In genomic region chr6:58842186-58842585, GRCm38 (mm10) we compare ENCODE assay signal across 33 mouse cellular contexts. TPM values are rescaled to one million over a fixed set of nuclear protein-coding genes. Genes with fewer than 3 reads are reported as not detected.
DNase-seq lines count a peak whose midpoint lies in the region; ATAC-seq lines count a peak whose summit lies in the region.
"Had no signal": no experiment of that assay in that cellular context is flagged by ENCODE, and none has a peak within 500 bp of the region (broad histone marks: within the 10 kb centered on the region; RNA-seq: fewer than 3 reads in every experiment).

No protein-coding gene starts in this region.

- whole genome bisulfite sequencing in forebrain, embryonic 10.5 days, result 58% methylated on average over 2 of the region's 2 CpGs
- WGBS in forebrain, embryonic 16.5 days, result 63% methylated on average over 2 of the region's 2 CpGs
- 15% methylated on average over 2 of the region's 2 CpGs for WGBS in embryonic facial prominence, embryonic 11.5 days
- WGBS in limb, embryonic 10.5 days, result 46% methylated on average over 2 of the region's 2 CpGs

- H3K4me1 ChIP-seq in forebrain, embryonic 10.5 days, result peaks cover 21% of the 10 kb centered on the region
- peaks cover 14% of the 10 kb centered on the region for H3K4me1 ChIP-seq in forebrain, embryonic 16.5 days (replicated peaks; ENCODE audit: control insufficient read depth, insufficient read depth, low read length)
- no peaks in the 10 kb centered on the region for H3K4me1 ChIP-seq in embryonic facial prominence, embryonic 11.5 days (ENCODE audit: control insufficient read depth, insufficient read depth, low read length)
- H3K4me1 ChIP-seq in limb, embryonic 10.5 days, result 0 out of 2 replicates have a peak, but pooled peaks cover 3% of the 10 kb centered on the region
- H3K4me1 ChIP-seq: limb, embryonic 13.5 days had no signal

- no peak for ATAC-seq in forebrain, embryonic 16.5 days
- no peak for ATAC-seq in embryonic facial prominence, embryonic 11.5 days (replicated peaks; ENCODE audit: insufficient number of reproducible peaks, low FRiP score, low TSS enrichment, low read depth)
- ATAC-seq in erythroid progenitor cell, adult 5-6 weeks (replicated peaks; ENCODE audit: low FRiP score, poor library complexity, severe bottlenecking), result no peak
- ATAC-seq: activated CD4-positive, CD25-positive, alpha-beta regulatory T cell, adult 4 months; forebrain, embryonic 15.5 days; inflammation-experienced regulatory T-cells, adult 6 months; liver, embryonic 12.5 days; lung, postnatal 0 days; midbrain, embryonic 13.5 days had no signal

- peaks cover 4% of the 10 kb centered on the region; the same call in 1 of the 2 replicates for H3K36me3 ChIP-seq in forebrain, embryonic 10.5 days (replicated peaks)
- H3K36me3 ChIP-seq in forebrain, embryonic 16.5 days (ENCODE audit: control insufficient read depth, insufficient read depth), result no peaks in the 10 kb centered on the region
- H3K36me3 ChIP-seq in embryonic facial prominence, embryonic 11.5 days (replicated peaks; ENCODE audit: control insufficient read depth, insufficient read depth, low read depth, low read length), result no peaks in the 10 kb centered on the region
- H3K36me3 ChIP-seq in limb, embryonic 10.5 days, result no peaks in the 10 kb centered on the region
- H3K36me3 ChIP-seq: forebrain, embryonic 15.5 days; limb, embryonic 13.5 days; liver, embryonic 12.5 days; neural tube, embryonic 15.5 days had no signal

- H3K4me3 ChIP-seq in forebrain, embryonic 10.5 days, result no peak overlapping the region
- H3K4me3 ChIP-seq in forebrain, embryonic 16.5 days (replicated peaks; ENCODE audit: low read length), result no peak overlapping the region
- no peak overlapping the region for H3K4me3 ChIP-seq in embryonic facial prominence, embryonic 11.5 days (ENCODE audit: low read depth, low read length)
- no peak overlapping the region for H3K4me3 ChIP-seq in limb, embryonic 10.5 days
- H3K4me3 ChIP-seq: forebrain, embryonic 15.5 days; gastrocnemius, adult 2 months; limb, embryonic 13.5 days; liver, embryonic 12.5 days; megakaryocyte, embryonic 14.5 days; midbrain, embryonic 13.5 days; neural tube, embryonic 15.5 days had no signal

- no peak overlapping the region for H3K4me2 ChIP-seq in forebrain, embryonic 16.5 days (ENCODE audit: low read length)
- no peak overlapping the region for H3K4me2 ChIP-seq in embryonic facial prominence, embryonic 11.5 days (ENCODE audit: low read depth, low read length)
- H3K4me2 ChIP-seq: forebrain, embryonic 15.5 days; heart, embryonic 11.5 days; hindbrain, embryonic 14.5 days; limb, embryonic 13.5 days; liver, embryonic 12.5 days; midbrain, embryonic 13.5 days; neural tube, embryonic 15.5 days had no signal

- H3K27ac ChIP-seq in forebrain, embryonic 10.5 days, result no peak overlapping the region
- H3K27ac ChIP-seq in forebrain, embryonic 16.5 days (ENCODE audit: low read length), result no peak overlapping the region
- H3K27ac ChIP-seq in embryonic facial prominence, embryonic 11.5 days (replicated peaks; ENCODE audit: low read depth, low read length), result no peak overlapping the region
- H3K27ac ChIP-seq in limb, embryonic 10.5 days, result no peak overlapping the region
- H3K27ac ChIP-seq: forebrain, embryonic 15.5 days; gastrocnemius, adult 2 months; hindbrain, embryonic 14.5 days; kidney, postnatal 0 days; limb, embryonic 13.5 days; liver, embryonic 12.5 days; midbrain, embryonic 13.5 days; neural tube, embryonic 15.5 days had no signal

- DNase-seq in forebrain, embryonic 10.5 days (ENCODE audit: extremely low spot score, low spot score), result peak; percentile 11
- DNase-seq in 3T3-L1 (ENCODE audit: low read depth, low spot score), result peak; percentile 72
- DNase-seq in CD8-positive naive resting alpha-beta T cell, adult 2 months (ENCODE audit: low read depth in 2 of 2, low spot score in 2 of 2), result peak; percentile 27 to 35
- peak; percentile 42 for DNase-seq in embryonic facial prominence, embryonic 11.5 days (ENCODE audit: low spot score)
- no peak for DNase-seq in B cell, adult 2 months
- DNase-seq in limb, embryonic 10.5 days (ENCODE audit: low spot score), result no peak
- DNase-seq: adrenal gland, adult 2 months; adrenal gland, postnatal 36 days; cerebellum, adult 18-20 months; cerebellum, postnatal 10 days; gastrocnemius, adult 2 months; gastrocnemius, postnatal 36 days; heart, adult 18-20 months; kidney, adult 18-20 months; lung, adult 18-20 months; lung, postnatal 4 days; retina, postnatal 1 day; right cerebral cortex, postnatal 14 days; thymus, postnatal 14 days had no signal

- H3K9ac ChIP-seq in forebrain, embryonic 16.5 days (replicated peaks; ENCODE audit: low read depth, low read length), result no peak overlapping the region
- no peak overlapping the region for H3K9ac ChIP-seq in embryonic facial prominence, embryonic 11.5 days (replicated peaks; ENCODE audit: low read length)
- H3K9ac ChIP-seq: forebrain, embryonic 15.5 days; hindbrain, embryonic 14.5 days; limb, embryonic 13.5 days; liver, embryonic 12.5 days; midbrain, embryonic 13.5 days; neural tube, embryonic 15.5 days had no signal

- H3K9me3 ChIP-seq in forebrain, embryonic 10.5 days, result no peaks in the 10 kb centered on the region
- H3K9me3 ChIP-seq in forebrain, embryonic 16.5 days (ENCODE audit: control insufficient read depth, low read length), result no peaks in the 10 kb centered on the region
- H3K9me3 ChIP-seq in embryonic facial prominence, embryonic 11.5 days (replicated peaks; ENCODE audit: control insufficient read depth, low read length), result no peaks in the 10 kb centered on the region
- no peaks in the 10 kb centered on the region for H3K9me3 ChIP-seq in limb, embryonic 10.5 days (replicated peaks)
- H3K9me3 ChIP-seq: forebrain, embryonic 15.5 days; limb, embryonic 13.5 days; liver, embryonic 12.5 days; megakaryocyte, embryonic 14.5 days; midbrain, embryonic 13.5 days; neural tube, embryonic 15.5 days had no signal

- H3K27me3 ChIP-seq in forebrain, embryonic 10.5 days (ENCODE audit: poor library complexity, severe bottlenecking), result no peaks in the 10 kb centered on the region
- H3K27me3 ChIP-seq in forebrain, embryonic 16.5 days (replicated peaks; ENCODE audit: control insufficient read depth, insufficient read depth, low read length), result no peaks in the 10 kb centered on the region
- H3K27me3 ChIP-seq in embryonic facial prominence, embryonic 11.5 days (ENCODE audit: control insufficient read depth, insufficient read depth, low read length), result no peaks in the 10 kb centered on the region
- H3K27me3 ChIP-seq in limb, embryonic 10.5 days (ENCODE audit: low read depth, poor library complexity, severe bottlenecking), result no peaks in the 10 kb centered on the region
- H3K27me3 ChIP-seq: forebrain, embryonic 15.5 days; limb, embryonic 13.5 days; liver, embryonic 12.5 days; megakaryocyte, embryonic 14.5 days; midbrain, embryonic 13.5 days; neural tube, embryonic 15.5 days had no signal

RNA-seq across cellular contexts. Expression of gene Herc3, which starts 10.9 kb away (rescaled TPM):
- polyA plus RNA-seq in forebrain, embryonic 10.5 days (2016; fragmentation: Nextera tagmentation; extraction: Ambion mirVana), result 7.0 and 7.5 TPM in 2 replicates
- polyA plus RNA-seq in forebrain, embryonic 16.5 days (2015; fragmentation: Nextera tagmentation; extraction: Ambion mirVana), result 24.9 and 29.2 TPM in 2 replicates
- 5.9 and 9.6 TPM in 2 replicates for polyA plus RNA-seq in embryonic facial prominence, embryonic 11.5 days (2014; fragmentation: Nextera tagmentation; extraction: Ambion mirVana)
- 2.7 and 4.3 TPM in 2 replicates for polyA plus RNA-seq in limb, embryonic 10.5 days (2016; fragmentation: Nextera tagmentation; extraction: Ambion mirVana)
- 7.6 and 15.1 TPM in 2 replicates for total RNA-seq in erythroid progenitor cell, adult 5-6 weeks (2015; ENCODE audit: low replicate concordance)
- total RNA-seq in erythroid progenitor cell, adult 5-6 weeks (2017; ENCODE audit: low replicate concordance), result 2.3 and 19.8 TPM in 2 replicates

Comparison
In these comparisons a context has a peak if more than half of its experiments do, and no peak if none do; other contexts are left out.
1. DNase-seq: peak in forebrain, embryonic 10.5 days (single experiment), 3T3-L1 (single experiment), CD8-positive naive resting alpha-beta T cell, adult 2 months (2 of 2) and embryonic facial prominence, embryonic 11.5 days (single experiment); none in B cell, adult 2 months (0 of 2) and limb, embryonic 10.5 days (single experiment).